Mouse (Mus musculus): ENCODE results near the gene Nrn1l. TPM values are rescaled to one million over a fixed set of nuclear protein-coding genes. Genes with fewer than 3 reads are reported as not detected.

Nrn1l gene
- polyA plus RNA-seq, 1 experiment from 2014 or later = 1.0 TPM

- H3K4me1 ChIP-seq (ENCODE audit: control insufficient read depth, insufficient read depth, low read length) = peaks cover 29% of the 10 kb centered on the region
These were observed 37.9 kb upstream of the Nrn1l start for GRCm38 (mm10) chr8:105855248-105856167.

GRCm38 (mm10) chr8:105856168-105856835 is 37.1 kb upstream of the Nrn1l start:
- H3K4me3 ChIP-seq (ENCODE audit: low read length) = peak overlapping the region; percentile 82
- no peaks in the 10 kb centered on the region for H3K27me3 ChIP-seq (ENCODE audit: control insufficient read depth, insufficient read depth, low read length)
- WGBS = 15% methylated on average over 15 of the region's 15 CpGs
- peak overlapping the region; percentile 96 for H3K4me2 ChIP-seq (replicated peaks; ENCODE audit: low read depth, low read length)
- no peaks in the 10 kb centered on the region for H3K9me3 ChIP-seq (ENCODE audit: control insufficient read depth, low read length)
- peaks cover 25% of the 10 kb centered on the region for H3K4me1 ChIP-seq (ENCODE audit: control insufficient read depth, insufficient read depth, low read length)
- H3K27ac ChIP-seq (ENCODE audit: low read depth, low read length) = no peak overlapping the region
- H3K9ac ChIP-seq (ENCODE audit: low read depth, low read length) = peak overlapping the region; percentile 85
- no peak for ATAC-seq (ENCODE audit: low FRiP score, low TSS enrichment)
- 0 out of 2 replicates have a peak, but pooled peaks cover 3% of the 10 kb centered on the region for H3K36me3 ChIP-seq (ENCODE audit: control insufficient read depth, insufficient read depth, low read length)

More at GRCm38 (mm10) chr8:105855248-105856167, 37.9 kb upstream of the Nrn1l start:
- Histone ChIP-seq H3K27ac (ENCODE audit: low read depth, low read length) (peak overlapping the region; percentile 65), H3K4me3 (ENCODE audit: low read length) (peak overlapping the region; percentile 82), H3K9me3 (ENCODE audit: control insufficient read depth, low read length) (no peaks in the 10 kb centered on the region), H3K27me3 (ENCODE audit: control insufficient read depth, insufficient read depth, low read length) (no peaks in the 10 kb centered on the region), H3K4me2 (replicated peaks; ENCODE audit: low read depth, low read length) (peak overlapping the region; percentile 96), H3K36me3 (ENCODE audit: control insufficient read depth, insufficient read depth, low read length) (0 out of 2 replicates have a peak, but pooled peaks cover 3% of the 10 kb centered on the region), H3K9ac (ENCODE audit: low read depth, low read length) (peak overlapping the region; percentile 85)
- under 1% methylated on average over 67 of the region's 71 CpGs for WGBS
- peak; percentile 1; the same call in 1 of the 2 replicates for ATAC-seq (ENCODE audit: low FRiP score, low TSS enrichment)

GRCm38 (mm10) chr8:105858495-105858894 is 34.9 kb upstream of the Nrn1l start:
- no peak for ATAC-seq (ENCODE audit: low FRiP score, low TSS enrichment)
- Histone ChIP-seq H3K9ac (ENCODE audit: low read depth, low read length) (no peak overlapping the region), H3K36me3 (ENCODE audit: control insufficient read depth, insufficient read depth, low read length) (peaks cover 3% of the 10 kb centered on the region; the same call in 1 of the 2 replicates), H3K27ac (ENCODE audit: low read depth, low read length) (no peak overlapping the region), H3K27me3 (ENCODE audit: control insufficient read depth, insufficient read depth, low read length) (no peaks in the 10 kb centered on the region), H3K4me1 (ENCODE audit: control insufficient read depth, insufficient read depth, low read length) (peaks cover 35% of the 10 kb centered on the region), H3K4me2 (replicated peaks; ENCODE audit: low read depth, low read length) (no peak overlapping the region), H3K9me3 (ENCODE audit: control insufficient read depth, low read length) (no peaks in the 10 kb centered on the region), H3K4me3 (ENCODE audit: low read length) (no peak overlapping the region)
- WGBS = 92% methylated on average over 5 of the region's 5 CpGs

- Histone ChIP-seq H3K4me2 (replicated peaks; ENCODE audit: low read depth, low read length) (0 out of 2 replicates have a peak overlapping the region, but pooled peaks have one; percentile 27), H3K4me3 (ENCODE audit: low read length) (no peak overlapping the region), H3K27me3 (ENCODE audit: control insufficient read depth, insufficient read depth, low read length) (no peaks in the 10 kb centered on the region), H3K9ac (ENCODE audit: low read depth, low read length) (no peak overlapping the region; the same call in 1 of the 2 replicates), H3K36me3 (ENCODE audit: control insufficient read depth, insufficient read depth, low read length) (peaks cover 3% of the 10 kb centered on the region; the same call in 1 of the 2 replicates), H3K9me3 (ENCODE audit: control insufficient read depth, low read length) (no peaks in the 10 kb centered on the region), H3K4me1 (ENCODE audit: control insufficient read depth, insufficient read depth, low read length) (peaks cover 35% of the 10 kb centered on the region), H3K27ac (ENCODE audit: low read depth, low read length) (peak overlapping the region; percentile 63; the same call in 1 of the 2 replicates)
- 67% methylated on average over 5 of the region's 5 CpGs for WGBS
- no peak for ATAC-seq (ENCODE audit: low FRiP score, low TSS enrichment)
These were observed 34.1 kb upstream of the Nrn1l start for GRCm38 (mm10) chr8:105859314-105859713.

- peak within 1 kb of the TSS; percentile 85 for H3K27ac ChIP-seq (ENCODE audit: low read depth, low read length)
- peaks cover 35% of the 10 kb centered on the region for H3K4me1 ChIP-seq (ENCODE audit: control insufficient read depth, insufficient read depth, low read length)
- peaks cover 3% of the 10 kb centered on the region; the same call in 1 of the 2 replicates for H3K36me3 ChIP-seq (ENCODE audit: control insufficient read depth, insufficient read depth, low read length)
- under 1% methylated on average over 59 of the region's 59 CpGs for WGBS
- ATAC-seq (ENCODE audit: low FRiP score, low TSS enrichment) = peak; percentile 98
- no peaks in the 10 kb centered on the region for H3K27me3 ChIP-seq (ENCODE audit: control insufficient read depth, insufficient read depth, low read length)
- no peaks in the 10 kb centered on the region for H3K9me3 ChIP-seq (ENCODE audit: control insufficient read depth, low read length)
- H3K4me2 ChIP-seq (replicated peaks; ENCODE audit: low read depth, low read length) = peak within 1 kb of the TSS; percentile 94
- H3K9ac ChIP-seq (ENCODE audit: low read depth, low read length) = peak within 1 kb of the TSS; percentile 97
- H3K4me3 ChIP-seq (ENCODE audit: low read length) = peak within 1 kb of the TSS; percentile 98
These were observed 33.0 kb upstream of the Nrn1l start, which contains the start of gene Nutf2 for GRCm38 (mm10) chr8:105860143-105860981. Gene Nutf2, plus strand, starts transcription at chr8:105860580.

- WGBS = 25% methylated on average over 1 of the region's 1 CpGs
- Histone ChIP-seq H3K9ac (ENCODE audit: low read depth, low read length) (peak overlapping the region; percentile 97), H3K36me3 (ENCODE audit: control insufficient read depth, insufficient read depth, low read length) (peaks cover 17% of the 10 kb centered on the region), H3K4me1 (ENCODE audit: control insufficient read depth, insufficient read depth, low read length) (peaks cover 27% of the 10 kb centered on the region), H3K9me3 (ENCODE audit: control insufficient read depth, low read length) (no peaks in the 10 kb centered on the region), H3K4me3 (ENCODE audit: low read length) (peak overlapping the region; percentile 98), H3K4me2 (replicated peaks; ENCODE audit: low read depth, low read length) (peak overlapping the region; percentile 94), H3K27me3 (ENCODE audit: control insufficient read depth, insufficient read depth, low read length) (no peaks in the 10 kb centered on the region), H3K27ac (ENCODE audit: low read depth, low read length) (no peak overlapping the region)
- no peak for ATAC-seq (ENCODE audit: low FRiP score, low TSS enrichment)
These were observed 31.4 kb upstream of the Nrn1l start for GRCm38 (mm10) chr8:105861951-105862350.

GRCm38 (mm10) chr8:105866364-105867029 is 26.9 kb upstream of the Nrn1l start:
- H3K4me1 ChIP-seq (ENCODE audit: control insufficient read depth, insufficient read depth, low read length) = peaks cover 11% of the 10 kb centered on the region
- H3K4me2 ChIP-seq (replicated peaks; ENCODE audit: low read depth, low read length) = no peak overlapping the region
- ATAC-seq (ENCODE audit: low FRiP score, low TSS enrichment) = no peak
- 89% methylated on average over 6 of the region's 6 CpGs for WGBS
- no peak overlapping the region for H3K27ac ChIP-seq (ENCODE audit: low read depth, low read length)
- H3K4me3 ChIP-seq (ENCODE audit: low read length) = no peak overlapping the region
- peaks cover 50% of the 10 kb centered on the region for H3K36me3 ChIP-seq (ENCODE audit: control insufficient read depth, insufficient read depth, low read length)
- H3K27me3 ChIP-seq (ENCODE audit: control insufficient read depth, insufficient read depth, low read length) = no peaks in the 10 kb centered on the region
- no peak overlapping the region for H3K9ac ChIP-seq (ENCODE audit: low read depth, low read length)
- no peaks in the 10 kb centered on the region for H3K9me3 ChIP-seq (ENCODE audit: control insufficient read depth, low read length)

- Histone ChIP-seq H3K36me3 (ENCODE audit: control insufficient read depth, insufficient read depth, low read length) (peaks cover 73% of the 10 kb centered on the region), H3K4me3 (ENCODE audit: low read length) (no peak overlapping the region), H3K4me2 (replicated peaks; ENCODE audit: low read depth, low read length) (no peak overlapping the region), H3K9me3 (ENCODE audit: control insufficient read depth, low read length) (no peaks in the 10 kb centered on the region), H3K27me3 (ENCODE audit: control insufficient read depth, insufficient read depth, low read length) (no peaks in the 10 kb centered on the region), H3K9ac (ENCODE audit: low read depth, low read length) (no peak overlapping the region), H3K4me1 (ENCODE audit: control insufficient read depth, insufficient read depth, low read length) (no peaks in the 10 kb centered on the region), H3K27ac (ENCODE audit: low read depth, low read length) (no peak overlapping the region)
- ATAC-seq (ENCODE audit: low FRiP score, low TSS enrichment) = no peak
- 87% methylated on average over 6 of the region's 6 CpGs for WGBS
These were observed 19.1 kb upstream of the Nrn1l start for GRCm38 (mm10) chr8:105874301-105874700.
